Mouse (Mus musculus): ENCODE measurements around the gene Ccr9.

DNA sequence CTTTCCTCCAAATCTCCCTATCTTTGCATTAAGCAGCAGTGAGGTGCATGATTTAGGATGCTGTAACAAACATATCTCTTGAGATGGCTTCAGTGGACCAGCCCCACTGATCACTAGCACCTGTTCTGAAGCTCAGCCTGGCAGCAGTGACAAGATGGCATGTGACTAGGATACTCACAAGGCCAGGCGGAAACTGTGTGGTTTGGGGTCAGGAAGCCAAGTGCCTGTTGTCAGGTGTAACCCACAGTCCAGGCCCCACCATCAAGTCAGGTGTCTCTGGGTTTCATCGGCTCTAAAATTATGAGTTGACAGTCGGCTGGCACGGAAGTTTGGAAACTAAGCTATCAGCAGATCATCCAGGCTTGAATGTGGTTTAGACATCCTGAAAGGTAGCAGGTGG, 76.1 kb downstream of the Ccr9 start:
- TF ChIP-seq GATA1 (IDR thresholded peaks at IDR 0.05; ENCODE audit: borderline replicate concordance, low read length) = no peak
- no peak for TF ChIP-seq FLI1 (IDR thresholded peaks at IDR 0.05; ENCODE audit: low read length)
